In genomic region chr11:71902304-71903019, GRCm38 (mm10) we compare ENCODE assay signal across 10 mouse cellular contexts.
DNase-seq lines count a peak whose midpoint lies in the region; ATAC-seq lines count a peak whose summit lies in the region.
"Had no signal": no experiment of that assay in that cellular context is flagged by ENCODE, and none has a peak within 500 bp of the region (broad histone marks: within the 10 kb centered on the region; RNA-seq: fewer than 3 reads in every experiment).

No protein-coding gene starts in this region.

- H3K27ac ChIP-seq in midbrain, embryonic 12.5 days (replicated peaks), result peak overlapping the region; percentile 7; the same call in 1 of the 2 replicates
- H3K27ac ChIP-seq in midbrain, embryonic 16.5 days (ENCODE audit: low read length), result no peak overlapping the region
- peak overlapping the region; percentile 83 for H3K27ac ChIP-seq in forebrain, embryonic 15.5 days (replicated peaks)
- H3K27ac ChIP-seq: intestine, embryonic 15.5 days had no signal

- WGBS in midbrain, embryonic 12.5 days, result 65% methylated on average over 10 of the region's 10 CpGs
- WGBS in midbrain, embryonic 16.5 days, result 49% methylated on average over 10 of the region's 10 CpGs
- 39% methylated on average over 10 of the region's 10 CpGs for WGBS in forebrain, embryonic 15.5 days

- no peaks in the 10 kb centered on the region for H3K36me3 ChIP-seq in midbrain, embryonic 12.5 days
- H3K36me3 ChIP-seq in midbrain, embryonic 16.5 days (ENCODE audit: control insufficient read depth, insufficient read depth, low read length), result no peaks in the 10 kb centered on the region
- H3K36me3 ChIP-seq in forebrain, embryonic 15.5 days, result no peaks in the 10 kb centered on the region
- H3K36me3 ChIP-seq: intestine, embryonic 15.5 days had no signal

- H3K4me1 ChIP-seq in midbrain, embryonic 12.5 days, result peaks cover 10% of the 10 kb centered on the region
- H3K4me1 ChIP-seq in midbrain, embryonic 16.5 days (ENCODE audit: control insufficient read depth, insufficient read depth, low read length), result peaks cover 4% of the 10 kb centered on the region
- peaks cover 15% of the 10 kb centered on the region for H3K4me1 ChIP-seq in forebrain, embryonic 15.5 days
- H3K4me1 ChIP-seq: intestine, embryonic 15.5 days had no signal

- H3K4me3 ChIP-seq in midbrain, embryonic 12.5 days, result no peak overlapping the region
- no peak overlapping the region for H3K4me3 ChIP-seq in midbrain, embryonic 16.5 days (ENCODE audit: low read depth, low read length)
- H3K4me3 ChIP-seq in forebrain, embryonic 15.5 days, result no peak overlapping the region
- H3K4me3 ChIP-seq: intestine, embryonic 15.5 days had no signal

- H3K9me3 ChIP-seq in midbrain, embryonic 12.5 days, result no peaks in the 10 kb centered on the region
- H3K9me3 ChIP-seq in midbrain, embryonic 16.5 days (replicated peaks; ENCODE audit: control insufficient read depth, low read length, poor library complexity, severe bottlenecking), result no peaks in the 10 kb centered on the region
- no peaks in the 10 kb centered on the region for H3K9me3 ChIP-seq in forebrain, embryonic 15.5 days
- H3K9me3 ChIP-seq: intestine, embryonic 15.5 days had no signal

- no peak overlapping the region for H3K4me2 ChIP-seq in midbrain, embryonic 12.5 days (replicated peaks)
- no peak overlapping the region for H3K4me2 ChIP-seq in midbrain, embryonic 16.5 days (ENCODE audit: low read length)
- peak overlapping the region; percentile 17; the same call in 1 of the 2 replicates for H3K4me2 ChIP-seq in forebrain, embryonic 15.5 days (replicated peaks)
- H3K4me2 ChIP-seq: intestine, embryonic 15.5 days had no signal

- peak; percentile 63; the same call in 1 of the 2 replicates for ATAC-seq in midbrain, embryonic 12.5 days (ENCODE audit: low FRiP score, low read depth)
- ATAC-seq in midbrain, embryonic 16.5 days, result no peak
- peak; percentile 97 for ATAC-seq in forebrain, embryonic 15.5 days (replicated peaks)
- ATAC-seq: intestine, embryonic 15.5 days had no signal

- DNase-seq in left cerebral cortex, adult 8-10 months (ENCODE audit: low spot score in 2 of 2), result peak; percentile 21 to 66
- DNase-seq in testis, postnatal 10 days (ENCODE audit: low spot score), result no peak
- no peak for DNase-seq in spleen, postnatal 14 days (ENCODE audit: low spot score in 2 of 2)
- DNase-seq in heart, postnatal 25 days (ENCODE audit: low spot score), result no peak
- no peak for DNase-seq in urinary bladder, adult 18-20 months (ENCODE audit: low spot score in 2 of 2)
- DNase-seq: liver had no signal

- intact Hi-C loops in heart, postnatal 25 days (cut with DNase I), result no loop called here

- H3K9ac ChIP-seq in midbrain, embryonic 12.5 days (replicated peaks), result no peak overlapping the region
- no peak overlapping the region for H3K9ac ChIP-seq in midbrain, embryonic 16.5 days (ENCODE audit: low read depth, low read length)
- no peak overlapping the region for H3K9ac ChIP-seq in forebrain, embryonic 15.5 days (replicated peaks)
- H3K9ac ChIP-seq: intestine, embryonic 15.5 days had no signal

- H3K27me3 ChIP-seq in midbrain, embryonic 12.5 days, result no peaks in the 10 kb centered on the region; the same call in 1 of the 2 replicates
- no peaks in the 10 kb centered on the region for H3K27me3 ChIP-seq in midbrain, embryonic 16.5 days (ENCODE audit: control insufficient read depth, insufficient read depth, low read depth, low read length)
- no peaks in the 10 kb centered on the region for H3K27me3 ChIP-seq in forebrain, embryonic 15.5 days
- H3K27me3 ChIP-seq: intestine, embryonic 15.5 days had no signal

Comparison
In these comparisons a context has a peak if more than half of its experiments do, and no peak if none do; other contexts are left out.
1. DNase-seq: peak in left cerebral cortex, adult 8-10 months (2 of 2); none in testis, postnatal 10 days (single experiment), spleen, postnatal 14 days (0 of 2), heart, postnatal 25 days (single experiment) and urinary bladder, adult 18-20 months (0 of 2).